Mouse (Mus musculus): ENCODE measurements around the gene Hras. TPM values are rescaled to one million over a fixed set of nuclear protein-coding genes. Genes with fewer than 3 reads are reported as not detected.
A peak's percentile ranks its signal among the peaks of the same experiment; 100 is the strongest.

Hras gene
- 40.3 and 78.3 TPM in 2 replicates for polyA plus RNA-seq (2015; fragmentation: Nextera tagmentation; extraction: Ambion mirVana)

DNA sequence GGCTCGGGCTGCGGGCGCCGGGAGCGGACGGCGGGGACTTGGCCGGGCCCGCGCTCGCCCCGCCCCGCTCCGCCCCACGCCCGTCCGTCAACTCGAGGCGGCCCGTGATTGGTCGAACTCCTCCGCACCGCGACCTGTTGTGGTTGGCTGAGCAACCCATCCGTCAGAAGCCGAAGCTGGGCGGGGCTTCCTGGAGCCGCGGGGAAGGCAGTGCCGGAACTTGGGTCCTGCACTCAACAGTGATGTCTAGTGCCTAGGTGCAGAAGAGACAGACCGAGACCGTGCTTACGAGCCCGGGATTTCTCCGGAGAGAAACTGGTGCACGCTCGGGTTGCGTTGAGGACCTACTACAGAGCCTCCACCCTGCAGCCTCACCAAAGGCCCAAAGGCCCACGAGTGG, at the start of gene Hras, which contains the start of gene Lrrc56:
Gene Hras (minus strand): TSS at position 58 of the 400 bp plus-strand sequence.
Gene Lrrc56 (plus strand): TSS at position 210 of the 400 bp plus-strand sequence.
- Histone ChIP-seq H3K9ac (replicated peaks; ENCODE audit: low read length) (peak within 1 kb of the TSS; percentile 95), H3K36me3 (ENCODE audit: insufficient read depth, low read length) (peaks cover 33% of the 10 kb centered on the region), H3K27me3 (ENCODE audit: insufficient read depth, low read length) (no peaks in the 10 kb centered on the region), H3K4me1 (ENCODE audit: insufficient read depth, low read length) (peaks cover 25% of the 10 kb centered on the region), H3K27ac (ENCODE audit: low read length) (peak within 1 kb of the TSS; percentile 83), H3K4me2 (replicated peaks; ENCODE audit: low read depth, low read length) (peak within 1 kb of the TSS; percentile 97), H3K4me3 (ENCODE audit: low read length) (peak within 1 kb of the TSS; percentile 90), H3K9me3 (ENCODE audit: low read length) (no peaks in the 10 kb centered on the region)
- ATAC-seq (ENCODE audit: low FRiP score, low TSS enrichment): peak; percentile 94
- WGBS: under 1% methylated on average over 39 of the region's 39 CpGs

DNA sequence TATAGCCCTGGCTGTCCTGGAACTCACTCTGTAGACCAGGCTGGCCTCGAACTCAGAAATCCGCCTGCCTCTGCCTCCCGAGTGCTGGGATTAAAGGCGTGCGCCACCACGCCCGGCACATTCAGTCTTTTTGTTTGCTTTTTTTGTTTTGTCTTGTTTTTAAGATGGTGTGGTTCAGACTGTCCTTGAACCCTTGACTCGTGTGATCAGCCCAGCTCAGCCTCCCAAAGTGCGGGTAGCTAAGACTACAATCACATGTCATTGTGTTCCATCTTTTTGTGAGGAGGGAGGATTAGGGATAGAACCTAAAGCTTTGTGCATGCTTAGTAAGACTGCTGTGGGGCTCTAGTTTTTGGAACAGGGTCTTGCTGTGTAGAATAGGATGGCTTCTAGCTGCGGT, 37.7 kb upstream of the Hras start:
- H3K4me1 ChIP-seq (ENCODE audit: insufficient read depth, low read length): peaks cover 20% of the 10 kb centered on the region
- no peak overlapping the region for H3K4me3 ChIP-seq (ENCODE audit: low read length)
- no peak overlapping the region for H3K4me2 ChIP-seq (replicated peaks; ENCODE audit: low read depth, low read length)
- peaks cover 29% of the 10 kb centered on the region for H3K36me3 ChIP-seq (ENCODE audit: insufficient read depth, low read length)
- H3K27me3 ChIP-seq (ENCODE audit: insufficient read depth, low read length): no peaks in the 10 kb centered on the region
- H3K27ac ChIP-seq (ENCODE audit: low read length): no peak overlapping the region
- H3K9ac ChIP-seq (replicated peaks; ENCODE audit: low read length): no peak overlapping the region
- WGBS: 98% methylated on average over 9 of the region's 10 CpGs
- ATAC-seq (ENCODE audit: low FRiP score, low TSS enrichment): no peak
- no peaks in the 10 kb centered on the region for H3K9me3 ChIP-seq (ENCODE audit: low read length)

DNA sequence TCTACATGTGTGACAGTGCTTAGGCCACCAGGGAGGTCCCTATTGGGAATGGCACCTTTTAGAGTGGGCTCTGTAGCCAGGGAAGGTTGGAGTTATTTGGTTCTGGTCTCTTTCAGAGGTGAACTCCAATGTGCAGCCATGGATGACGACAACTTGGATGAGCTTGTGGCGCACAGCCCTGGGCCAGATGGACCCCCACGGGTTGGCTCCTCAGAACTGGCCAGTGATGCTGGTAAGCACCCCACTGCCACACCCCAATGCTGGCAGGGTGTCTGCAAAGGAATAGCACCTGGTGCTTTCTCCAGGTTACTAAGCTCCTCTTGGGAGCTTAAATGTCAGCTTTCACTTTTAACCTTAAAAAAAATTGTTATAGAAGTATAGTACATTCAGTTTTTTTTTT, 37.3 kb upstream of the Hras start:
- Histone ChIP-seq H3K36me3 (ENCODE audit: insufficient read depth, low read length) (peaks cover 29% of the 10 kb centered on the region), H3K4me2 (replicated peaks; ENCODE audit: low read depth, low read length) (no peak overlapping the region), H3K9me3 (ENCODE audit: low read length) (no peaks in the 10 kb centered on the region), H3K4me3 (ENCODE audit: low read length) (no peak overlapping the region), H3K4me1 (ENCODE audit: insufficient read depth, low read length) (peaks cover 20% of the 10 kb centered on the region), H3K27ac (ENCODE audit: low read length) (no peak overlapping the region), H3K9ac (replicated peaks; ENCODE audit: low read length) (no peak overlapping the region), H3K27me3 (ENCODE audit: insufficient read depth, low read length) (no peaks in the 10 kb centered on the region)
- ATAC-seq (ENCODE audit: low FRiP score, low TSS enrichment): no peak
- WGBS: 88% methylated on average over 3 of the region's 3 CpGs

DNA sequence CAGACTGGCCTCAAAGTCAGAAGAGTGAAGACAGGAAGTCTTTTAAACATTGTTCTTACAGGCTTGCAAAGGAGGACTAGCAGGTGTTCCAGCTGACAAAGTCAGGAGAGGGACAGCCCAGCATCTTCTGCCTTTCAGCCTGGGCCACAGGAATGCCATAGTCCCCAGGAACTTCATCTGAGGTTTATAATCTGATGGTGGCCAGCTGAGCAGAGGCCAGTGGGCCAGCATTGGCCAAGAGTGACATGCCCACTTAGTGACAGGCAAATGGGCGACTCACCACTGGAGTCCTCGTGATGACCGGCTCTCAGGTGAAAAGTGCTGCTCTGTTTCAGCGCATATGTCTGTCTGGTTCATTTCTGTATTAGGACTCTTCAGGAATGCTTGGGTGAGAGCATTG, 36.8 kb upstream of the Hras start:
- H3K4me2 ChIP-seq (replicated peaks; ENCODE audit: low read depth, low read length): no peak overlapping the region
- H3K9ac ChIP-seq (replicated peaks; ENCODE audit: low read length): 0 out of 2 replicates have a peak overlapping the region, but pooled peaks have one; percentile 92
- H3K4me1 ChIP-seq (ENCODE audit: insufficient read depth, low read length): peaks cover 20% of the 10 kb centered on the region
- peaks cover 29% of the 10 kb centered on the region for H3K36me3 ChIP-seq (ENCODE audit: insufficient read depth, low read length)
- WGBS: 90% methylated on average over 4 of the region's 4 CpGs
- H3K27me3 ChIP-seq (ENCODE audit: insufficient read depth, low read length): no peaks in the 10 kb centered on the region
- no peak overlapping the region for H3K27ac ChIP-seq (ENCODE audit: low read length)
- no peak overlapping the region for H3K4me3 ChIP-seq (ENCODE audit: low read length)
- H3K9me3 ChIP-seq (ENCODE audit: low read length): no peaks in the 10 kb centered on the region
- ATAC-seq (ENCODE audit: low FRiP score, low TSS enrichment): no peak

- 52% methylated on average over 6 of the region's 6 CpGs for whole genome bisulfite sequencing
- peak overlapping the region; percentile 96 for H3K4me2 ChIP-seq (replicated peaks; ENCODE audit: low read depth, low read length)
- H3K27me3 ChIP-seq (ENCODE audit: insufficient read depth, low read length): no peaks in the 10 kb centered on the region
- H3K4me1 ChIP-seq (ENCODE audit: insufficient read depth, low read length): peaks cover 20% of the 10 kb centered on the region
- H3K4me3 ChIP-seq (ENCODE audit: low read length): peak overlapping the region; percentile 99
- no peak for ATAC-seq (ENCODE audit: low FRiP score, low TSS enrichment)
- H3K36me3 ChIP-seq (ENCODE audit: insufficient read depth, low read length): peaks cover 20% of the 10 kb centered on the region
- no peaks in the 10 kb centered on the region for H3K9me3 ChIP-seq (ENCODE audit: low read length)
- peak overlapping the region; percentile 92 for H3K9ac ChIP-seq (replicated peaks; ENCODE audit: low read length)
- no peak overlapping the region for H3K27ac ChIP-seq (ENCODE audit: low read length)
Observed at GRCm38 (mm10) chr7:141229702-141230101, 35.9 kb upstream of the Hras start.

DNA sequence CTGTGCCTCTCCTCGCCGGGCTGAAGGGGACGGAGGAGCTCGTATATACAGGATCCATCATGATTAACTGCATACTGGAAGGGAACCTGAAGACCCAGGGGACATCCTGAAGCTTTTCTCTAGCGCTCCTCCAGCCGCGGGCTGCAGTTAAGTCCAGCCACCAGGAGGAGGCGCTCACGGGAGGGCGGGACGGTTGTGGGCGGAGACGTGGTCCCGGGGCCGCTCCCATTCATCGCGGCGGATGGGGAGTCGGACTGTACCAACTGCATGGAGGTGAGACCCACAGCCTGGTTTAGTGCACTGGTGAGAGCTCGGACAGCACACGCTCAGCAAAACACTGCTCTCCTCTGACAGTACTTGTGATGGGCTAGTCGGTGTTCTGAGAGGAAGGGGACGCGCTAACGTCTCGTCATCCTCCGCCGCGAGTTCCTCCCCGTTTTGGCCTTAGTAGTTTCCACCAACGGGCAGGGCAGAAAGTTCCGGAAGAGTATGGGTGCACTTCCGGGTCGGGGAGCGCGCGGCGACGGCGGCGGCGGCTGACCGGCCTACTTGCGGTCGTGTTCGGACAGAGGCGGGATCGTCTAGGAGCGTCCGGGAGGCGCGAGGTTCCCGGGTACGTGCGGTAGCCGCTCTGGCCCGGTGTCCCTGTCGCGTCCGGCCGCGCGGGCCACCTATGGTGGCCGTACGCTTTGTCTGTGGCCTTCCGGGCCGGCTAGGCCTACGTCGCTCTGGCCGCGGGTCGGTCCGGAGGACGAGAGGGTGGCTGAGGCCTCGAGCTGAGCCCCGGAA, 34.7 kb upstream of the Hras start, which contains the start of gene Phrf1:
Gene Phrf1 (plus strand): TSS at position 506 of the 789 bp plus-strand sequence.
- H3K27ac ChIP-seq (ENCODE audit: low read length): peak within 1 kb of the TSS; percentile 90
- peak within 1 kb of the TSS; percentile 92 for H3K9ac ChIP-seq (replicated peaks; ENCODE audit: low read length)
- ATAC-seq (ENCODE audit: low FRiP score, low TSS enrichment): peak; percentile 94
- H3K9me3 ChIP-seq (ENCODE audit: low read length): no peaks in the 10 kb centered on the region
- H3K4me3 ChIP-seq (ENCODE audit: low read length): peak within 1 kb of the TSS; percentile 99
- H3K4me1 ChIP-seq (ENCODE audit: insufficient read depth, low read length): peaks cover 20% of the 10 kb centered on the region
- WGBS: under 1% methylated on average over 74 of the region's 76 CpGs
- no peaks in the 10 kb centered on the region for H3K27me3 ChIP-seq (ENCODE audit: insufficient read depth, low read length)
- H3K4me2 ChIP-seq (replicated peaks; ENCODE audit: low read depth, low read length): peak within 1 kb of the TSS; percentile 96
- peaks cover 10% of the 10 kb centered on the region for H3K36me3 ChIP-seq (ENCODE audit: insufficient read depth, low read length)

- 80% methylated on average over 4 of the region's 4 CpGs for WGBS
- no peak overlapping the region for H3K4me2 ChIP-seq (replicated peaks; ENCODE audit: low read depth, low read length)
- peaks cover 23% of the 10 kb centered on the region for H3K4me1 ChIP-seq (ENCODE audit: insufficient read depth, low read length)
- no peaks in the 10 kb centered on the region for H3K9me3 ChIP-seq (ENCODE audit: low read length)
- no peak overlapping the region for H3K4me3 ChIP-seq (ENCODE audit: low read length)
- H3K36me3 ChIP-seq (ENCODE audit: insufficient read depth, low read length): peaks cover 3% of the 10 kb centered on the region
- no peaks in the 10 kb centered on the region for H3K27me3 ChIP-seq (ENCODE audit: insufficient read depth, low read length)
- ATAC-seq (ENCODE audit: low FRiP score, low TSS enrichment): no peak; the same call in 1 of the 2 replicates
- no peak overlapping the region for H3K27ac ChIP-seq (ENCODE audit: low read length)
- H3K9ac ChIP-seq (replicated peaks; ENCODE audit: low read length): peak overlapping the region; percentile 92; the same call in 1 of the 2 replicates
Observed at GRCm38 (mm10) chr7:141227796-141228195, 34.0 kb upstream of the Hras start.

DNA sequence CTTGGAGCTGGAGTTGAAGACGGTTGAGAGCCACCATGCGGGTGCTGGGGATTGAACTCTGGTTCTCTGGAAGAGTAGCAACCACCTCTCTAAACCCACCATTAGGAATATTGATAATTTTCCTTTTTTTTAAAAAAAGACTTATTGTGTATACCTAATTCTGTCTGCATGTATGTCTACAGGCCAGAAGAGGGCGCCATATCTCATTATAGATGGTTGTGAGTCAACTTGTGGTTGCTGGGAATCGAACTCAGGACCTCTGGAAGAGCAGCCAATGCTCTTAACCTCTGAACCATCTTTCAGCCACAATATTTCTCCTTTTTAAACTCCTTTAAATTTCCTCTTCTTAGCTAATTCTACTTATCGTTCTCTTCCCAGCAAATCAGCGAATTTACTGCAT, 32.7 kb upstream of the Hras start:
- WGBS: 83% methylated on average over 6 of the region's 6 CpGs
- no peaks in the 10 kb centered on the region for H3K27me3 ChIP-seq (ENCODE audit: insufficient read depth, low read length)
- no peak for ATAC-seq (ENCODE audit: low FRiP score, low TSS enrichment)

GRCm38 (mm10) chr7:141222696-141223215, 29.0 kb upstream of the Hras start:
- WGBS: 82% methylated on average over 4 of the region's 4 CpGs
- H3K36me3 ChIP-seq (ENCODE audit: insufficient read depth, low read length): peaks cover 17% of the 10 kb centered on the region
- peaks cover 33% of the 10 kb centered on the region for H3K4me1 ChIP-seq (ENCODE audit: insufficient read depth, low read length)
- H3K9ac ChIP-seq (replicated peaks; ENCODE audit: low read length): peak overlapping the region; percentile 61; the same call in 1 of the 2 replicates
- no peak for ATAC-seq (ENCODE audit: low FRiP score, low TSS enrichment)
- H3K27ac ChIP-seq (ENCODE audit: low read length): peak overlapping the region; percentile 93
- H3K4me2 ChIP-seq (replicated peaks; ENCODE audit: low read depth, low read length): no peak overlapping the region
- H3K27me3 ChIP-seq (ENCODE audit: insufficient read depth, low read length): no peaks in the 10 kb centered on the region
- H3K4me3 ChIP-seq (ENCODE audit: low read length): no peak overlapping the region
- H3K9me3 ChIP-seq (ENCODE audit: low read length): no peaks in the 10 kb centered on the region

More for the DNA sequence above, 32.7 kb upstream of the Hras start:
- H3K36me3 ChIP-seq (ENCODE audit: insufficient read depth, low read length): no peaks in the 10 kb centered on the region; the same call in 1 of the 2 replicates
- peaks cover 32% of the 10 kb centered on the region for H3K4me1 ChIP-seq (ENCODE audit: insufficient read depth, low read length)
- H3K27ac ChIP-seq (ENCODE audit: low read length): no peak overlapping the region
- H3K4me3 ChIP-seq (ENCODE audit: low read length): no peak overlapping the region
- H3K9me3 ChIP-seq (ENCODE audit: low read length): no peaks in the 10 kb centered on the region
- no peak overlapping the region for H3K4me2 ChIP-seq (replicated peaks; ENCODE audit: low read depth, low read length)
- no peak overlapping the region for H3K9ac ChIP-seq (replicated peaks; ENCODE audit: low read length)

DNA sequence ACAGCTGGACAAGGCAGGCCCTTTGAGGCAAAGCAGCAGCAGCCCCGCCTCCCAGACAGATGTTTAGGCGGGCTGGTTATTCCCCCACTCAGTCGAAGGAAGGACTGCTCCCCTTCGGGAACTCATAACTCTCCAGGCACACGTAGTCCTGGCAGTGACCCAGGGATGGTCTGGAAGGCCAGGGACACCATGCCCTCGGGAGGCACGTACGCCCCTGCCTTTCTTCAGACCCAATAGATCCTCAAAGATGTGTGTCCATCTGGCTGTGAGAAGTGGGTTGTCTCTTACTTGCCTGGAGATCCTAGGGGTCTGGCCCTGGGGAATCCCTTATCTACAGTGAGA, 28.3 kb upstream of the Hras start:
- WGBS: 5% methylated on average over 8 of the region's 8 CpGs
- Histone ChIP-seq H3K9ac (replicated peaks; ENCODE audit: low read length) (peak overlapping the region; percentile 61), H3K27me3 (ENCODE audit: insufficient read depth, low read length) (no peaks in the 10 kb centered on the region), H3K4me3 (ENCODE audit: low read length) (peak overlapping the region; percentile 51), H3K9me3 (ENCODE audit: low read length) (no peaks in the 10 kb centered on the region), H3K4me2 (replicated peaks; ENCODE audit: low read depth, low read length) (peak overlapping the region; percentile 69), H3K27ac (ENCODE audit: low read length) (peak overlapping the region; percentile 93), H3K36me3 (ENCODE audit: insufficient read depth, low read length) (peaks cover 23% of the 10 kb centered on the region), H3K4me1 (ENCODE audit: insufficient read depth, low read length) (peaks cover 39% of the 10 kb centered on the region)
- no peak for ATAC-seq (ENCODE audit: low FRiP score, low TSS enrichment)
